Mouse (Mus musculus): ENCODE data around the gene Liph.

DNA sequence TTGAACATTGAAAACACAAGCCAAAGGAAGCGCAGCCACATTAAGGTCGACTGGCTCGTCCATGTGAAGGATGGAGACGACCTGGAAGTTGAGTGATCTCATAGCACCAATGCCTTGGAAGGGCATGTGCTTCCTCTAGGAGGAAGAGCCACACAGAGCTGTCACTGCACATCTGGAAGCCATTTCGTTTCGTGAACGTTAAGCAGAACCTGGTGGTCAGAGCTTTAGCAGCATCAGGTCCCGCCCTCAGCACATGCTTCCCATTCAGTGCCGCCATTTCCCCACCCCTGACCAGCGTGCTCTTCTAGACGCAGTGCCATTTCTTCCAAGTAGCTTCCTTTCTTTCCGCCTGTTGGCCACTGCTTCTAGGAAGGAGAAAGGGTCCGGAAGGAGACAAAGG, 67.0 kb downstream of the Liph start:
- TF ChIP-seq EP300 (IDR thresholded peaks at IDR 0.05; ENCODE audit: low read depth) (no peak), CTCF (IDR thresholded peaks at IDR 0.05; ENCODE audit: low read depth) (no peak)
